Mouse (Mus musculus) midbrain, embryonic 12.5 days (tissue): ENCODE data around the gene Scn4a. TPM values are rescaled to one million over a fixed set of nuclear protein-coding genes. Genes with fewer than 3 reads are reported as not detected.

ENCODE experiments used
- ATAC-seq: fragments of 200-750 bp; cut with Nextera tagmentation; 2 replicates; pipeline ENCODE4 v1.8.0; 2017; ENCODE audit warnings: low read depth, moderate TSS enrichment, moderate library complexity; ENCODE audit not compliant: low FRiP score
- H3K27ac ChIP-seq: fragments of 300-500 bp; sonication (generic); replicated peaks from 2 replicates; pipeline ENCODE4 v1.5.1; 2016; ENCODE audit warnings: mild to moderate bottlenecking
- H3K27me3 ChIP-seq: fragments of 300-500 bp; sonication (generic); 2 replicates; pipeline ENCODE4 v1.6.1; 2016; ENCODE audit warnings: mild to moderate bottlenecking
- H3K36me3 ChIP-seq: fragments of 300-500 bp; sonication (generic); 2 replicates; pipeline ENCODE4 v1.6.1; 2016
- H3K4me1 ChIP-seq: fragments of 300-500 bp; sonication (generic); 2 replicates; pipeline ENCODE4 v1.6.1; 2016
- H3K4me2 ChIP-seq: fragments of 300-500 bp; sonication (generic); replicated peaks from 2 replicates; pipeline ENCODE4 v1.6.1; 2016; ENCODE audit warnings: mild to moderate bottlenecking, moderate library complexity
- H3K4me3 ChIP-seq: fragments of 300-500 bp; sonication (generic); 2 replicates; pipeline ENCODE4 v1.5.1; 2016; ENCODE audit warnings: mild to moderate bottlenecking
- H3K9ac ChIP-seq: fragments of 300-500 bp; sonication (generic); replicated peaks from 2 replicates; pipeline ENCODE4 v1.6.1; 2016; ENCODE audit warnings: mild to moderate bottlenecking, moderate library complexity
- H3K9me3 ChIP-seq: fragments of 300-500 bp; sonication (generic); 2 replicates; pipeline ENCODE4 v1.6.1; 2016; ENCODE audit warnings: mild to moderate bottlenecking
- WGBS: fragments of 180-500 bp; shearing (Covaris S2); methylation state at CpG from one replicate; pipeline ENCODE4 v1.1.7; 2016; 5-methylcytosine and 5-hydroxymethylcytosine counted together
- polyA plus RNA-seq: library from polyadenylated mRNA; unstranded; fragments of >200 nt; fragmentation: Nextera tagmentation; extraction: Ambion mirVana; gene quantifications from 2 replicates; pipeline ENCODE4 v1.2.1, GENCODE M21; 2016

The Scn4a gene
- polyA plus RNA-seq, 1 experiment from 2014 or later, result not detected

GRCm38 (mm10) chr11:106307432-106307831 lies 45.7 kb downstream of the Scn4a start:
- H3K27ac ChIP-seq, result no peak overlapping the region
- no peak overlapping the region for H3K4me3 ChIP-seq
- no peak overlapping the region for H3K4me2 ChIP-seq
- no peaks in the 10 kb centered on the region for H3K27me3 ChIP-seq
- no peaks in the 10 kb centered on the region for H3K36me3 ChIP-seq
- WGBS, result 82% methylated on average over 5 of the region's 5 CpGs
- ATAC-seq, result no peak
- H3K4me1 ChIP-seq, result no peaks in the 10 kb centered on the region
- no peaks in the 10 kb centered on the region for H3K9me3 ChIP-seq
- H3K9ac ChIP-seq, result no peak overlapping the region

GRCm38 (mm10) chr11:106306758-106307157 lies 46.3 kb downstream of the Scn4a start:
- no peak overlapping the region for H3K27ac ChIP-seq
- H3K9me3 ChIP-seq, result no peaks in the 10 kb centered on the region
- no peak overlapping the region for H3K4me3 ChIP-seq
- no peaks in the 10 kb centered on the region for H3K4me1 ChIP-seq
- ATAC-seq, result no peak
- no peaks in the 10 kb centered on the region for H3K27me3 ChIP-seq
- H3K4me2 ChIP-seq, result no peak overlapping the region
- no peaks in the 10 kb centered on the region for H3K36me3 ChIP-seq
- WGBS, result 83% methylated on average over 9 of the region's 9 CpGs
- H3K9ac ChIP-seq, result no peak overlapping the region

- H3K27me3 ChIP-seq, result no peaks in the 10 kb centered on the region
- H3K4me1 ChIP-seq, result no peaks in the 10 kb centered on the region
- WGBS, result 81% methylated on average over 3 of the region's 3 CpGs
- no peak overlapping the region for H3K4me3 ChIP-seq
- no peaks in the 10 kb centered on the region for H3K9me3 ChIP-seq
- H3K36me3 ChIP-seq, result no peaks in the 10 kb centered on the region
- H3K9ac ChIP-seq, result no peak overlapping the region
- ATAC-seq, result no peak
- H3K27ac ChIP-seq, result no peak overlapping the region
- H3K4me2 ChIP-seq, result no peak overlapping the region
These were observed 47.1 kb downstream of the Scn4a start for GRCm38 (mm10) chr11:106306065-106306385.

GRCm38 (mm10) chr11:106305348-106306064 lies 47.6 kb downstream of the Scn4a start:
- no peak overlapping the region for H3K4me3 ChIP-seq
- no peak overlapping the region for H3K4me2 ChIP-seq
- no peaks in the 10 kb centered on the region for H3K27me3 ChIP-seq
- no peak overlapping the region for H3K9ac ChIP-seq
- ATAC-seq, result no peak
- H3K36me3 ChIP-seq, result no peaks in the 10 kb centered on the region
- WGBS, result 87% methylated on average over 10 of the region's 10 CpGs
- H3K4me1 ChIP-seq, result no peaks in the 10 kb centered on the region
- H3K27ac ChIP-seq, result no peak overlapping the region
- H3K9me3 ChIP-seq, result no peaks in the 10 kb centered on the region

- H3K4me2 ChIP-seq, result no peak overlapping the region
- H3K36me3 ChIP-seq, result no peaks in the 10 kb centered on the region
- no peaks in the 10 kb centered on the region for H3K9me3 ChIP-seq
- H3K4me3 ChIP-seq, result no peak overlapping the region
- H3K27me3 ChIP-seq, result no peaks in the 10 kb centered on the region
- no peaks in the 10 kb centered on the region for H3K4me1 ChIP-seq
- H3K27ac ChIP-seq, result no peak overlapping the region
- WGBS, result 17% methylated on average over 2 of the region's 2 CpGs
- no peak for ATAC-seq
- H3K9ac ChIP-seq, result no peak overlapping the region
These were observed 50.5 kb downstream of the Scn4a start for GRCm38 (mm10) chr11:106302634-106303033.

- H3K4me2 ChIP-seq, result no peak within 1 kb of the TSS
- no peak within 1 kb of the TSS for H3K27ac ChIP-seq
- H3K27me3 ChIP-seq, result no peaks in the 10 kb centered on the region
- no peak for ATAC-seq
- 88% methylated on average over 9 of the region's 9 CpGs for WGBS
- no peaks in the 10 kb centered on the region for H3K36me3 ChIP-seq
- H3K4me3 ChIP-seq, result no peak within 1 kb of the TSS
- H3K4me1 ChIP-seq, result no peaks in the 10 kb centered on the region
- no peak within 1 kb of the TSS for H3K9ac ChIP-seq
- no peaks in the 10 kb centered on the region for H3K9me3 ChIP-seq
These were observed 51.3 kb downstream of the Scn4a start, which contains the start of gene Gh for GRCm38 (mm10) chr11:106301765-106302164. Gene Gh (minus strand): TSS chr11:106301865.

GRCm38 (mm10) chr11:106291861-106292260 lies 61.2 kb downstream of the Scn4a start:
- H3K36me3 ChIP-seq, result no peaks in the 10 kb centered on the region
- H3K4me2 ChIP-seq, result no peak overlapping the region
- no peaks in the 10 kb centered on the region for H3K9me3 ChIP-seq
- no peaks in the 10 kb centered on the region for H3K4me1 ChIP-seq
- WGBS, result 87% methylated on average over 2 of the region's 2 CpGs
- no peak for ATAC-seq
- no peak overlapping the region for H3K27ac ChIP-seq
- no peak overlapping the region for H3K9ac ChIP-seq
- H3K27me3 ChIP-seq, result no peaks in the 10 kb centered on the region
- no peak overlapping the region for H3K4me3 ChIP-seq

- Histone ChIP-seq H3K36me3 (no peaks in the 10 kb centered on the region), H3K9ac (no peak overlapping the region), H3K27me3 (no peaks in the 10 kb centered on the region), H3K4me1 (no peaks in the 10 kb centered on the region), H3K4me3 (no peak overlapping the region), H3K27ac (no peak overlapping the region), H3K4me2 (no peak overlapping the region), H3K9me3 (no peaks in the 10 kb centered on the region)
- no peak for ATAC-seq
- 87% methylated on average over 5 of the region's 5 CpGs for WGBS
These were observed 62.7 kb downstream of the Scn4a start for GRCm38 (mm10) chr11:106290376-106290775.

GRCm38 (mm10) chr11:106289369-106289768 lies 63.7 kb downstream of the Scn4a start:
- Histone ChIP-seq H3K4me3 (no peak overlapping the region), H3K4me2 (no peak overlapping the region), H3K36me3 (no peaks in the 10 kb centered on the region), H3K4me1 (no peaks in the 10 kb centered on the region), H3K27ac (no peak overlapping the region), H3K9me3 (no peaks in the 10 kb centered on the region), H3K27me3 (no peaks in the 10 kb centered on the region), H3K9ac (no peak overlapping the region)
- 82% methylated on average over 8 of the region's 8 CpGs for WGBS
- no peak for ATAC-seq

GRCm38 (mm10) chr11:106286987-106287386 lies 66.1 kb downstream of the Scn4a start:
- no peak for ATAC-seq
- no peak overlapping the region for H3K9ac ChIP-seq
- peaks cover 3% of the 10 kb centered on the region; the same call in 1 of the 2 replicates for H3K4me1 ChIP-seq
- H3K4me2 ChIP-seq, result no peak overlapping the region
- H3K9me3 ChIP-seq, result no peaks in the 10 kb centered on the region
- no peaks in the 10 kb centered on the region for H3K27me3 ChIP-seq
- WGBS, result 78% methylated on average over 11 of the region's 11 CpGs
- H3K4me3 ChIP-seq, result no peak overlapping the region
- H3K27ac ChIP-seq, result no peak overlapping the region
- H3K36me3 ChIP-seq, result no peaks in the 10 kb centered on the region

GRCm38 (mm10) chr11:106286206-106286605 lies 66.9 kb downstream of the Scn4a start:
- Histone ChIP-seq H3K9ac (no peak overlapping the region), H3K36me3 (no peaks in the 10 kb centered on the region), H3K27me3 (no peaks in the 10 kb centered on the region), H3K4me2 (no peak overlapping the region), H3K4me1 (peaks cover 3% of the 10 kb centered on the region; the same call in 1 of the 2 replicates), H3K4me3 (no peak overlapping the region), H3K9me3 (no peaks in the 10 kb centered on the region), H3K27ac (no peak overlapping the region)
- ATAC-seq, result no peak
- WGBS, result 87% methylated on average over 7 of the region's 7 CpGs

- Histone ChIP-seq H3K4me3 (no peak overlapping the region), H3K9ac (no peak overlapping the region), H3K27me3 (no peaks in the 10 kb centered on the region), H3K4me1 (peaks cover 3% of the 10 kb centered on the region; the same call in 1 of the 2 replicates), H3K4me2 (no peak overlapping the region), H3K27ac (no peak overlapping the region), H3K36me3 (no peaks in the 10 kb centered on the region), H3K9me3 (no peaks in the 10 kb centered on the region)
- ATAC-seq, result no peak
- WGBS, result 73% methylated on average over 8 of the region's 8 CpGs
These were observed 69.0 kb downstream of the Scn4a start for GRCm38 (mm10) chr11:106284126-106284525.

- Histone ChIP-seq H3K27ac (no peak overlapping the region), H3K4me3 (no peak overlapping the region), H3K9ac (no peak overlapping the region), H3K27me3 (peaks cover 4% of the 10 kb centered on the region; the same call in 1 of the 2 replicates), H3K4me1 (peaks cover 3% of the 10 kb centered on the region; the same call in 1 of the 2 replicates), H3K4me2 (no peak overlapping the region), H3K9me3 (no peaks in the 10 kb centered on the region), H3K36me3 (no peaks in the 10 kb centered on the region)
- WGBS, result 82% methylated on average over 4 of the region's 4 CpGs
- ATAC-seq, result no peak
These were observed 69.7 kb downstream of the Scn4a start for GRCm38 (mm10) chr11:106283371-106283770.
